Mouse (Mus musculus) spleen, adult 18-20 months (tissue): ENCODE results near the gene Rnf185.
A peak's percentile ranks its signal among the peaks of the same experiment; 100 is the strongest.

Source experiments
- DNase-seq, 2 experiments: peaks; one replicate each; pipeline ENCODE4 v3.0.0; 2022; ENCODE audit warnings: mixed read lengths in 2 of 2

Gene Rnf185

DNA sequence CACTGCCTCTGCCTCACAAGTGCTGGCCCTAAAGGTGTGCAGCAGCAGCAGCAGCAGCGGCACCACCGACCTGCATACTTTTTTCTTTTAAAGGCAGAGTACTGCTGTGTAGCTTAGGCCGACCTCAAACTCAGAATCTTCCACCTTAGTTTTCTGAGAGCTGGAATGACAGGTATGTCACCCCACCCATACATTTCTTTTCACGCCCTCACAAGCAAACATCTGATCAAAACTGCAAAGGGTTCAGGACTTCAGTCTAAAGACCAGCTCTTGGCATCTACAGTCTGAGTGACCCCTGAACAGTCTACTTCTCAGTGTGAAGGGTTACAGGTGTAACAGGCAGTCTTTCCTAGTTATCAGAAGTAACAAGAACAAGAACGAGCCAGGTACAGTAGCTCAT is 61.4 kb downstream of the Rnf185 start:
- no peak for DNase-seq

DNA sequence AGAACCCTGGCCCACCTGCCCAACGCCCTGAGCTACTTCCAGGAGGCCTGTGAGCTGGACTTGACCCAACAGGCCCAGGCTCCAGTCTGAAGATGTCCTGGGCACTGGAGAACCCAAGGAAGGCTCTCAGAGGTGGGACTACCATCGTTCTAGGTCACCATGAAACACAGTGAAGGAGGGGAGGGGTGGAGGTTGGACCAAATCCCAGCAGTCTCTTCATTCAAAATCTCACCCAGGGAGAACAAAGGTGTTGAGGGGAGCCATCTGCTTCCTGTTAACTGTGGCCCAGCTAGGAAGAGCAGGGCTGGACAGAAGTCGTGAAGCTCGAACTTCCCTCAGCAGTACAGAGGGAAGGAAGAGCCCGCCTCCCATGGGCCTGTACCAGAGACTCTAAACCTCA is 62.2 kb downstream of the Rnf185 start:
- no peak for DNase-seq

DNA sequence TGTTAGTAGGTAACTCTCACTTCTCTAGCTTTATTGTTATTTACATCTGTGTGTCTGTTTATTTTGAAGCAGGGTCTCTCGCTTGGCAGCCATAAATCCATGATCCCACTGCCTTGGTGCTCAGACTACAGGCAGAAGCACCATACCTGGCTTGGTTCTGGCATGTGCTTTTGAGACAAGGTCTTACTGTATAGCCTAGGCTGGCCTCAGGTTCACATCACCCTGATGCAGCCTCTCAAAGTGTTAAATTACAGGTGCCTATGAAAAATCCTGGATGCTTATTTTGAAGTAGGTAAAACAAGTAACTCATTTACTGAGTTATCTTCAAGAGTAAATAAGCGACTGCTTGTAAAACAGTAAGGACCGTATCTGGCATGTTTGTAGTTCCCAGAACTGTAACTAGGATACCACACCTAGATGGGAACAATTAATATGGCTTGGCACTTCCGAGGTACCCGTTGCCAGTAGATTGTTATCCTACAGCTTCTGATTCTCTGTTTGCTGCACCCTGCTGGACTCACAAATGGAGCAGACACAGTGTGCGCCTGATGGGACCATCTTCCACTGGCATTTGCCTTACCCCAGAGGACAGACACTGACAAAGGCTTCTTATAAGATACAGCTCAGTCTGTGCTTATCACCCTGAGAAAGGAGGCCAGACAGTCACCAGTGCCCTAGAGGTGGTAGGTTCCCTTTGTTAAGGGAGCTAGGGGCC is 64.5 kb downstream of the Rnf185 start:
- no peak for DNase-seq

DNA sequence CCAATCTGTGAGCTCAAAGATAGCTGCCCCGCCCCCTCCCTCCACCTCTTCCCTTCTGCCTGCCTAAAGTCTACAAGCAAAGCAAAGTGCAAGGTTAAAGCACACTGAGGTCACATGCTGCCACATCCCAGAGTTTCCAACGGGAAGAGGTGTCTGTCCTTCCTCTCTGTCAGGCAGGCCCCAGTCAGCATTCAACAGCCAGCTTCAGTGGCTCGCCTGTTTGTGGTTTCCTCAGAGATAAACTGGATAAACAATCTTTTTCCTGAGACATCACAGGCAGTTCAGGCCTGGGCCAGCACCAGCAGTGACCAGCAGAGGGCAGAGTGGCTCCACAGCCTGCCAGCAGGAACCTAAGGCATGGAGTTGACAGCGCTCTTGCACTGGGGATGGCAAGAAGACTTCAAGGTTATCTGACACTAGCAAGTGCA is 65.2 kb downstream of the Rnf185 start:
- peak; percentile 64 to 81 for DNase-seq

DNA sequence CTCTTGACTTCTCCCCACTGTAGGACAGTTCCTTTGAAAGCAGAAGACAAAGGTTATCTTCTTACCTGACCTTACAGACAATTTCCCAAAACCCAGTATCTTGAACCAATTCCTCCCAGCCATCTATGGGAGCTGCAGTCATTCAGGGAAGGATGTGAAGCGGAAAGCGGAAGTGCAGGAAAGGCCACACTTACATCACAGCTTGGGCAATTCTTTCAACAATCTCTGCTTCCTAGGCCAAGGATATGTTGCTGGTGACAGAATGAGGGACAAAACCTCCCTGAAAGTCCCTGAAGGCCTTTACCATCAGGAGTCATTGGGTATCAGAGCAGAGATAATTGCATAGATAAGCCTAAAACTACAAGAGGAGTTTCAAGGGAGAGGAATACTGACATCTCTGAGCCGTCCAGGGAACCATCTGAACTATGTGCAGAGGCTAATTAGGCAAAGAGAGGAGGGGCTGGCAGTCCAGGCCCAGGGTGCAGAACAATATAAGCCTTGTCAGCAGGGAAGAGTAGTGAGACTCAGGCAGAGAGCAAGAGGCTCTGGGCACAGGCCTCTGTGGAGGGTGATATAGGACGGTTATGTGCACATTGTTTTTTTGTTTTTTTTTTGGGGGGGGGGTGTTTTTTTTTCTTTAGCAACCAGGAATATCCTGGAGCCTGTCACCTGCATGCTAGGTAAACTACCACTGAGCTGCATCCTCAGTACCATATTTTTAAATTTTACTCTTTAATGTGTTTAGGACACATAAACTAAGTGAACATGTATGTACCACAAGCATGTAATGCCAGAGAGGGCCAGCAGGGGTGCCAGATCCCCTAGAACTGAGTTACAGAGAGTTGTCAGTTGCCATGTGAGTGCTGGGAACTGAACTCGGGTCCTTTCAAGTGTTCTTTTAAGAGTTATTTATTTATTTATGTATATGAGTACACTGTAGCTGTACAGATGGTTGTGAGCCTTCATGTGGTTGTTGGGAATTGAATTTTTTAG is 69.3 kb downstream of the Rnf185 start:
- DNase-seq = peak in 1 of 2 experiments; percentile 19

DNA sequence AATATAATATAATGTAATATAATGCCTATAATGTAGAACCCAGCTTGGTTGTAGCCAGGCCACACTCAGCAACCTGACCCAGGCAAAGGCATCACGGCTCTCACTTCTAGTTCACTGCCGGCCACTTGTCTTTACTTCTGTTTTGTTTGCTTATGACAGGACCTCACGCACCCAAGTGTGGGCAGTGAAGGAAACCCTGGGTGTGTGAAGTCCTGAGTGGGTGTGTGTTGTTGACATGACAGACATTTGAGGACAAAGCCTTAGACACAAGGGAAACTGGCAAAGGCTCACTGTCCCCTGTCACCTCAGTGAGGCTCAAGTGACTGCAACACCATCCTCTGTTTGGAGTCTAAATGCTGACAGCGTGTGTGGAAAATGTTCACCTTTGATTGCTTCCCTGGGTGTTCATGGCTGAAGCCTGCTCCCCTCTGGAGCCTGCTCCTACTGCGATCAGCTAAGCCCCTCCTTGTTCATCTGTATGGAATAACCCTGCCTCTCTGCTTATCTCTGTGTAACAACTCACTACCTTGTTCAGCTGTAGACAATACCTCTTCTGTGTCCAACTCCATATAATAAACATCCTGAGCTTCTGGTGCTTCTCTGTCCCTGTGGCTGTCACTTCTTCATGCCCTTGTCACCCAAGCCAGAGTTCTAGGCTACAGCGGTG is 70.9 kb downstream of the Rnf185 start:
- no peak for DNase-seq

DNA sequence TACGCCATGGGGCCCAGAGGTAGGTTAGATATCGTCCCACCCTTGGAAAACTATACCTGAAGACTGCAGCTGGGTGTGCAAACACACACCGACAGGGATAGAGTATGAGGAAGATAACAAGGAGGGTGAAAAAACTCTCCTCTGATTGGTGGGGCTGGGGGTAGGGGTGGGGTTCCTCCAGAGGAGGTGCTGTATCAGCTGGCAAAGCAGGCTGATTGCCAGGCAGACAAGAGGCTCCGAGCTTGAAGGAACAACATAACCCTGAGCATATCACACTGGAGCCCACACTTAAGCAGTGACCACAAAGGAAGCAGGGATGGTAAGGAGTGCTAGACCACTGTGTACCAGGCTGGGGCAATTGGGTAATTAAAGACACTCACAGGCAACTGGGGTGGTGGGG is 72.7 kb downstream of the Rnf185 start:
- no peak for DNase-seq

DNA sequence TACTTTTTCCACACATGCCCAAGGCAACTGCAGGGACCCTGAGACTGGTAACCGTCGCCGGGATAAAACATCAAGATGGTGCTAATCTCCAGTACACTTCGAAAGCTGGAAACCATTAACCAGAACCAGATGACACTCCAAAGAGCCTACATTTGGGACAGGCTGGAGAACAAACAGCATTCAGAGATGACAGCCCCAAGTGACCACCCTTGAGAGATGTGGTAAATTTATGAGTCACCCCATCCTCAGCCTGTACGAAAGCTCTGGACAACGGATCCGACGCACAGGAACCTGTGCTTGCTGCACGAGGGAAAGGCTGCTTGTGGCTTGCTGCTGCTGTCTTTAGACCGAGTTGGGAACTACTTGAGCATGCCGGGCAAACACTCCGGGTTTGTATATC is 77.4 kb downstream of the Rnf185 start:
- DNase-seq = no peak

DNA sequence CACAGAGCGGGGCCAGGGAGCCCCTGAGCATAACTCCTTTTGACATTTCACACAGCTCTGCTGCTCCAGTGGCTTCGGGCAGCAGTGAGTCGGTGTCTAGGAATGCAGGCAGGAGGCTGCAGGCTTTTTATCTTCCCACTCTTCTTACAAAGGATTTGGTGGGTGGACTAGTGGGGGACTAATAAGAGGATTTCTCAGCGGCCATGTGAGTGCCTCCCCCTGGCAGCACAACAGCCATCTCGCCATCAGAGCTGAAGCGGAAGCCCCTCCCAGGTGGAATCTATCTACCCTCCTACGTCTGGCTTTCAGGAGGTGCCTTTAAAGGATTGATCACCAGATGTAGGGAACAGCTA is 77.9 kb downstream of the Rnf185 start:
- no peak for DNase-seq

DNA sequence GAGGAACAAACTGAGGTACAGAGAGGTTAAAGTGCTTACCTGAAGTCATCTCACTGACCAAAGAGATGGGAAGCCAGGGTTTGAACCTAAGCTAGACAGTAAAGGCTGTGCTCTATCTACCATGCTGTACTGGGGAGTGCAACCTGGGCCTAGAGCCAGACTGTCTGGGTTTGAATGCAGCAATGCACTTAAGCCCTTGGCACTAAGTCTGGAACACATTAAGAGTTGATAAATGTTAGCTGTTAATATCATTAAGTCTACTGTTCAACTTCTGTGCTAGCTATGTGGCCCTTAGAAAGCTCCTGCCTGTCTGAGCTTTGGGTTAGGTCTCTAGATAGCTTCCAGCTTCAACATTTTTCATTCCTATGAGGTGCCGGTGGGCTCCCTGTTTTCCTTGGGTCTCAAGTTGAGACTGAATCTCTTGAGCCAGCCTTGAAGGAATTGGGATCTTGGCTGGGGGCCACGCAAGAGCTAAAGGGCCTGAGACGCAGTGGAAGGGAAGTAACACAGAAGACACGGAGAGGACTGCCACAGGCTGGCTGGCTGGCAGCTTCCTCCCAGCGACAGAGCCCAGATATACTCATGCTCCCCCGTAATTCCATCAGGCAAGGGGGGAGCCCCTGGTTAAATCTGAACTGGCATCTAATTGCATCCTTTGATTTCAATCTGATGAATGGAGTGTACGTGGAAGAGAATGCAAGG is 78.4 kb downstream of the Rnf185 start:
- no peak for DNase-seq

DNA sequence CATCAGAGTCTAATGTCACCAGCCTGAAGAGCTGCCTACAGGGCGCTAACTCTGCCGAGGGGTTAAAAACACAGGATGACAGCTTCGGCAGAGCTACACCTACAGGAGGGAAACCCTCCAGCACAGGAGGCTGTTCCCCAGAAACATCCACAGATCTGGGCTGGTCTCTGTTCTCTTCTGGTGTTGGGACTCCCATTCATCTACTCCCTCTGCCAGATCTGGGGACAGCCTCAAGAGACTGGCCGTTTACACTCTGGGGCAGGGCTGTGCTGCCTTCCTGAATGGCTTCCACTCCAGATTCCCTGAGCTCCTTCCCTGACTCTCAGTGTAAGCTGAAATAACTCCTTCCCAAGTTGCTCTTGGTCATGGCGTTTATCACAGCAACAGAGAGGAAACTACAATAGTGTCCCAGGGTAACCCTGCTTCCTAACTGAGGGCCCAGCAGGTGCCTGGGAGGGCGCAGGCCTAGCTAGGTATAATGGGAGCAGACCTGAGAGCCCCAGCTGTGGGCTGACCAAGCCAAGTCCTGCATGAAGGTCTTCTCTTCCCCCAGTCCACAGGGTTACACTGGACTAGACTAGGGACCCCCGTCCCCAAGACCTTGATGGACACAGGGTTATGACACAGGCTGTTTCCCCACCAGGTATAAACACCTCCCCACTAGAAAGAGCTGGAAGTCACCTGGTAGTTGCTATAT is 80.4 kb downstream of the Rnf185 start:
- no peak for DNase-seq

DNA sequence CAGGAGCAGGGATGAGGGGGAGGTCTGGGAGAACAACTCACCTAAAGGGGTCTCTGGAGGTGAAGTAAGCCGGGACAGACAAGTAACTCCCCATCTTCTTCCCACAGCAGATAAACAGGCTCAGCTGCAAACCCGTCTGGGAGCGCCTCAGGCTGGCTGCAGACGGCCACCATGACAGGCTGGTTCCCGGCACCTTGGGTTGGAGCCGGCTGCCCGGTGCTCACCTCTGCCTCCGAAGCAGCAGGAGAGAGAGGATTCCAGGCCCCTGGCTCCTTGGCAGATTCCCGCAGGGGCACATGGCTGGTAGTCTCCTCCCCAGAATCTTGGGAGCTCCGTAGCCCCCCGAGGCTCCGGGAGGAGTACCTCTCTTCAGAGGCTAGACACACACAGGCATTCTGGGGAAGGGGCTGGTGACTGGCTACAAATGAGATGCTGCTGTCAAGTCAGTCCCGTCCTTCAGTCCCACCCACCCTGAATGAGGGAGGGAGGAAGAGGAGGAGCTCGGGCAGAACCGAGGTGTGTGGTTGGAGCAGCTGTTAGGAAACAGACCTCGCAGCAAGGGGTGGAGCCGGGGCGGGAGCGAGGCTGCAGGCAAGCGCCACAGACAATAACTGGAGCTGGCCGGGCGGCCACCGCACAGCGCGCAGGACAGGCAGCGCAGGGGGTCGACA is 81.1 kb downstream of the Rnf185 start:
- peak; percentile 30 to 41 for DNase-seq

DNA sequence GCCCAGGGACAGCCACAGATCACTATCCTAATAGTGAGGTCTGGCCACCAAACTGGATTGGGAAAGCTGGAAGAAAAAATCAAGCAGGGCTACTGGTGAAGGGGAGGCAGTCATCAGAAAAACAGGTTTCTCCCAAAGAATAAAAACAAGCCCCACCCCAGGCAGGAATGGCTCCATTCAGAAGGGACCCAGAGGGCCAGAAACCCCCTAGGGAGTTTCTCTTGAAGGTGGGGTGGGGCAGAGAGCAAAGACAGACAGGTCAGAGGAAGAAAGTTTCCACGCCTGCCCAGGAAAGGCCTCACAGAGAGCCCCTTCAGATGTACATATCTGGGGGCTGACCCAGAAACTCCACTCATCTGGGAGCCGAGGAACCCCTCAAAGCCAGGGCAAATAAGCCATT is 82.0 kb downstream of the Rnf185 start:
- no peak for DNase-seq

DNA sequence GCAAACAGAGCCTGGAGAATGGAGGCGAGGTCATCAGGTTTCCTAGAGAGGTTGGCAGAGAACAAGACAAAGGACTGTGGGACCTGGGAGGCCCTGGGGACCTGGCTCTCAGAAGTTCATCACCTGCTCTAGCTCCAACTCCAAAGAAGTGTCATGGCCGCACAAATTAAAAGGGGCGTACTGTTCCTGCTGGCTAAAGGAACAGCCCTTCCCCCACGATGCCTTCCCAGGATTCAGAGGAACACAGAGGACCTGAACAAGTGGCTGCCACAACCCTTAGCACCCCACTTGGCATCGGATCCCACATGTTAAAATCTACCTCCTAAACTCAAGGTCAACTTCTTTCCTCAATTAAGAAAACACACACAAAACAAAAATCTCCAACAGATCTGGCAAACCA is 82.7 kb downstream of the Rnf185 start:
- no peak for DNase-seq

DNA sequence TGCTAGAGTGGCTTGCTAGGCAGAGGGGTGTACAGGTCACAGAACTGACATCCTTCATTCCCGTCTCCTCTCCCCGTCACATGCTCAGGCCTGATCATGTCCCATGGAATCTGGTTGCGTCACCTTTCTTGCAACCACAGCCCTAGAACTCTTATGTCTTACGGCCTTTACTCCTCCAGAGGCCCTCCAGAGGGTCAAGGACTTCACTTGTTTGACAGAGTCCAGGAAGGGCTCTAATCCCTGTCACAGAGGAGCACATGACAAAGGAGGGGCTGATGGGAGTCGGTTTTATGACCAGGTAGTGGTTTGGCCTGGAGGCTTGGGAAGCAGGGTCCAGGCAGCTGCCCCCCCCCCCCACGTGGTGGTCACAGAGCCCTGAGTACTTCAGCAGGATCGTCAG is 83.2 kb downstream of the Rnf185 start:
- no peak for DNase-seq

DNA sequence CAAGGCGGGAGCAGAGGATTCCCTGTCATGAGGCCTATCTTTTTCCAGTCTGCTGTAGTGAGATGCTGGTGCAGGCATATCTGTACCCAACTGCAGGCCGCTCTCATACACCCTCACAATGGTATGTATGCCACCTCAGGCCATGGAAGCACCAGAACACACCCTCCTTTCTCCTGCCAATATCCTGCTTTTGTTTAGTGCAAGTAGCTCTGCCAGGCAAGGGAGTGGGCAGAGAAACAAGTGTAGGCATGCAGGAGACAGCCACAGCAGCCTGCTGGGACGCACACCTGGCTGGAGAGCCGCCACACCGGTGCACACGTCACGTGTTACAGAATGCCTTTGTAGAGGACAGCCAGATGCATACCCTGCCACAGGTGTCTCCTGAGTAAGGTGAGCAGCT is 85.8 kb downstream of the Rnf185 start:
- DNase-seq = no peak
